Mouse (Mus musculus) layer of hippocampus, adult 18-20 months (tissue): ENCODE data around the gene Lrch1. TPM values are rescaled to one million over a fixed set of nuclear protein-coding genes. Genes with fewer than 3 reads are reported as not detected.

ENCODE experiments used
- DNase-seq, 2 experiments: peaks; one replicate each; pipeline ENCODE4 v3.0.0; 2022; ENCODE audit warnings: low spot score in 2 of 2
- long read RNA-seq: library from polyadenylated mRNA; stranded (forward); transcript quantifications from one replicate; pipeline ENCODE4 v2.0.0, GENCODE M21; 2021
- total RNA-seq, 2 experiments: library from RNA; stranded (reverse); gene quantifications; 2 replicates each; pipeline ENCODE4 v1.2.3; 2021

The Lrch1 gene
- 10 to 100 TPM; 20.4 to 23.1 TPM for total RNA-seq
- long read RNA-seq, partial matches to known transcripts = 4 of 23 reads
- long read RNA-seq, other reads (novel, unspliced or antisense) = 17 of 23 reads

DNA sequence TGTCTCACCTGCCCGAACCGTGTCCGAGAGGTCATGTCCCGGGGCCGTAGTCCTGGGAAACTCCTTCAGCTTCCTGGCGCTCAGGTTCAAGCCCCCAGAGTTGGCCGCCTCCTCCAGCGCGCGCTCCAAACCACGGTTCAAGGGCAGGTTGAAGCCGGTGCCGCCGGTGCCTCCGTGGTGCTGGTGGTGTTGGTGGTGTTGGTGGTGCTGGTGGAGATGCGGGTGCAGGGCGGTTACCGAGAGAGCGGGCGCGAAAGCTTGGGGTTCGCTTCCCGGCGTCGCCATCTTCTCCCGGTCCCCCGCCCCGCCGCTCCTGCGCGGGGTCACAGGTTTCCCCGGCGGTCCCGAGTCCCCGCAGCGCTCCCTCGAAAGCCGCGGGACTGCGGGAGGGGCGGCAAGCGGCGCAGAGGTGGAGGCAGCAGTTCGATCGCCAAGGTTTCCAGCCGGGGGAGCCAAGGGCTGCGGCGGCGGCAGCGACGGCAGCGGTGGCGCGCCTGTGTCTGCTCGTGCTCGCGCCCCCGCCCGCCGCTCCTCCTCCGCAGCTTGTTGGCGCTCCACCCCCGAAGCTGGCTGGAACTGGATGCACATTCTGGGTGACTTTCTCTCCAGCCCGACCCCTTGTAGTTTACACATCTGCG is at the start of gene Lrch1:
Gene Lrch1 (minus strand): TSS at position 501 of the 638 bp plus-strand sequence.
- DNase-seq = peak; percentile 76 to 85

DNA sequence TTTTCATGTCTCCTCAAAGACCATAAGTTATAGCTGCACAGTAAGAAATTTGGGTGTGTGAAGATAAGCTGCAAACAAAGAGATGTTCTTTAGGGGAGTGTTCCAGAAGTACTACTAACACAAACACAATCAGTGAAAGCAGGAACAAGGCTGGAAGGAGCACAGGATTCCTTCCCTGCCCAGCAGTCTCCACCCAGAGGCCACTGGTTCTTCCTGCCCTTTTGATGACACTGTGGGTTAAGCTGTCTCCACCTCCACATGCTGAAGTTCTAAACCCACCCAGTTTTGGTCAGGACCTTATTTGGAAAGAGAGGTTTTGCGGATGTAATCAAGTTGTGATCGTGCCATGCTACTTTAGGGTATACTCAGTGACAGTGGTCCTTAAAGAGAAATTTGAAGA is 49.4 kb upstream of the Lrch1 start:
- no peak for DNase-seq

DNA sequence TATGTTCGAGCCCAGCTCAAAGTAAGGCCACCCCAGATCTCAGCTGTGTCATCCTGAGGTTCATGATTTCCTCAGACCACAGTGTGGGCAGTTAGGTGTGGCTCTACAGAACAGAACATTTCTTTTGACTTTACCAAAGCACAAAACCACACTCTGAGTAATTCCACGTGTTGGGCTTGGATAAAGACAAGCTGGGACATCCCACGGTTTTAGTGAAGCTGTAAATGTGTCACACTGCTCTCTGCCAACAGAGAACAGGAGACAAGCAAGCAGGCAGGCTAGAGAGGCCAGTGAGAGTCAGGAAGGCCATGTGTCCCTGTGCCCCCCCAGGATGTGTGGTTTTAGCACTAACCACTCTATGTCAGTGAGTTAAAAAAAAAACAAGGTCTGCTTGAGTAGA is 48.9 kb upstream of the Lrch1 start:
- no peak for DNase-seq

DNA sequence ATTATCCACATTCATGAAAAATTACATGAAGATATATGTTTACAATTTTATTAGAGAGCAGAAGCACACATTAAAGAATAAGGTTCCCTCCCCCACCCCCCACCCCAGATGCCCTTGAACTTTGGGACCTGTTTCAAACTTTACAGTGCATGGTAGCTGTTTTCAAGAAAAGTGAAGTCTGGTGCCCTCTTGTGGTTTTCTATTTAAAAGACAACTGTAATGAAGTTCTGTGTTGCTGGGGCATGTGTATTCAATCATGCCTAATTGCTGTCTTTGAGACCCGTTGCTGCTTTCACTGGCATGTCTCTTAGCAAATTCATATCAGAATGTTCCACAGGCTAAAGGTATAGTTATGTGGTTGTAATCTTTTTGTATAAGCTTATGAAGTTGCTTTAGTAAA is 42.8 kb upstream of the Lrch1 start:
- DNase-seq = peak in 1 of 2 experiments; percentile 66

DNA sequence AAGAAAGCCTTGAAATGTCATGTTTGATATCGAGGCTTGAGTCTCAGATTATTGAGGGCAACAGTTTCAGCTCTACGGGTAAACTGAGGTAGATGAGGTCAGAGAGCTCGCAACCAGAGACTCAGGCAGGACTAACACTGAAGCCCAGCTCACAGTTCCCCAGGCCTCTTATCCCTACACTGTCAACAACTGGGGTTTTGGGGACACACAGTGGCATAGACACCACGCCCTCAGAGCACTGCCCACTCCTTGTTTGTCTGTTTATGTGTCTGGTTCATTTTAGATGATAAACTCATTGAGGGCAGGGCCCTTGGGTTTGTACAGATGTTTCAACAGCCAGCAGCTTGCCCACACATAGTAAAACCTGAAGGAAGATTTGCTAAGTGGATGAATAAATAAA is 42.2 kb upstream of the Lrch1 start:
- DNase-seq = no peak

DNA sequence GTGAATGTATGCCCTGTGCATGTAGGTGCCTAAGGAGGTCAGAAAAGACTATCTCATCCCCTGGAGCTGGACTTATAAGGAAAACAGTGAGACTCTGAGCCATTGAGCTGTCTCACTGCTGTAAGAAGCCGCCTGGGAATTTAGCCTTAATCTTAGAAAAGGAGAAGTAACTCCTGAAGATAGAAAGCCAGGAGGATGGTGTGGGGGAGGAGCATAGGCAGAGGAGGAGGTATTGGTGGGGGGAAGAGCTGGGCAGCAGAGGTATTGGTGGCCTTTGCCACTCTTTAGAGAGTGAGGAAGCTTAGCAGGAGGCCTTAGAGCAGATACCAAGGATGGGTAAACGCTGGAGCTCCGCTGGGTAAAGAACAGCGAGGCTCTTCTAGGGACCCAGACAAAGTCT is 41.6 kb upstream of the Lrch1 start:
- DNase-seq = no peak

DNA sequence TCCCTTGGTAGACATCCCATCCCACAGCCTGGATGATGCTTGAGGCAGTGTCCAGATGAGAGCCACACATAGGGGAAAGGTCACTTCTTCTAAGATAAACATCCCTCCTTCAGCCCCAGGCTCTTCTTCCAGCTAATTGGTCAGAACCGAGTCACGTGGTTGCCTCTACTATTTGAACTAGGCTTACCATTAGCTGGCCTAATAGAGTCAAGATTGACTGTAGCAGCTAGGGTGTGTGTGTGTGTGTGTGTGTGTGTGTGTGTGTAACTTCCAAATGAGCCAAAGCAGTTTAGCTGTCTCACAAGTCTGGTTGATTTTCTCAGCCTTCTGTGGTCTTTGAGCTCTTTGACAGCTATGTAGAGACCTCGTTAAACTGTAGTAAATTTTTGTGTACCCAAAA is 38.9 kb upstream of the Lrch1 start:
- DNase-seq = no peak

DNA sequence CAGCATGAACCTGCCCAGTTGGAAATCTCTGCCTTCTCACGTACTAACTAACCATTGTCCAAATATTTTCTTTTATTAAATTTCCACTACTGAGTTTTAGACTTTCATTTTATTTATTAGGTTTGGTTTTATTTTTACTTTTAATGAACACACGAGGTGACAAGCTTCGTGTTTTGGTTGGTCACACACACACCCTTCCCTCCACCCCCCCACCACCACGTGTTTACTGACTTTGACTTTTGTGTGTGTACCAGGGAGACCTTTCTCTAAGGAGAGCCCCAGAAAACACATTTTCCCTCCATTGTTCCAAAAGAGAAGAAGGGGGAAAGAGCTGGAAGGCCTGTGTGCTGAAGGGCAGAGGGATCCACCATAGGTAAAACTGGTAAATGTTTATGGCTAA is 38.0 kb upstream of the Lrch1 start:
- DNase-seq = no peak

DNA sequence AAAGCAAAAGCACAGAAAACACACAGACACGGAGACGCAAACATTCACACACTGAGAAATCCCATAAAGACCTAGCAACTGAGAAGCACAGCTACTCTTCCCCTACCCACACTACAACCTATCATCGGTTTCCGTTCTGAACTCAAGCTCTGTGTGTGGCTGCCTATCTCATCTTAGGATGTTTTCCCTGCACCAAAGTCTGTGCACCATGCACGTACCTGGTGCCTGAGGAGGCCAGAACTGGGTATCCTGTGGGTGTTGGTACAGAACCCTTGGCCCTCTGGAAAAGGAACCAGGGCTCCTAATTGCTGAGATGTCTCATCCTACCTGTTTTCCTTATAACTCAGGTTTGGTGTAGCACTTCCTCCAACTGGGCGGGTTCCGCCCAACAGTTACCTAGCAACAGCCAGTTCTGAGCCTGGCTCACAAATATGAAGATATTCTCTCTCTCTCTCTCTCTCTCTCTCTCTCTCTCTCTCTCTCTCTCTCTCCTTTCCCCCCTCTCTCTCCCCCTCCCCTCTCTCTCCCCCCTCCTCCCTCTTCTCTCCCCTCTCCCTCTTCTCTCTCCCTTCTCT is 37.2 kb upstream of the Lrch1 start:
- DNase-seq = no peak

DNA sequence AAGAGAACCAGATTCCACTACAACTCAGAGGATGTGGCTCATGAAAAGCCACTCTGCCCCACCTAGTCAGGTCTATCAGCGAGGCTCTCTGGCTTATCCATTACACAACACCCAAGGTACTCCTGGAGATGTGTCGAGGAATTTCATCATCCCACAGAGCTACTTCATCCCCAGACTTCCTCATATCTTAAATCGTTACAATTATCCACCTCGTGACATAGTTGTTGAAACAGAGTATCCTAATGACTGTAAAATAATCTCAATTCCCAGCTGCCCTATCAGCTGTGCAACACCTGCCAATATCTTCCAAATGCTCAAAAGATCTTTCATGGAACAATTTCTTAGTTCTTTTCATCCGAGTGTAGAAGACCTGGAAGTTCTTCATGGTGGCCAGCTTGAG is 35.4 kb upstream of the Lrch1 start:
- DNase-seq = no peak

DNA sequence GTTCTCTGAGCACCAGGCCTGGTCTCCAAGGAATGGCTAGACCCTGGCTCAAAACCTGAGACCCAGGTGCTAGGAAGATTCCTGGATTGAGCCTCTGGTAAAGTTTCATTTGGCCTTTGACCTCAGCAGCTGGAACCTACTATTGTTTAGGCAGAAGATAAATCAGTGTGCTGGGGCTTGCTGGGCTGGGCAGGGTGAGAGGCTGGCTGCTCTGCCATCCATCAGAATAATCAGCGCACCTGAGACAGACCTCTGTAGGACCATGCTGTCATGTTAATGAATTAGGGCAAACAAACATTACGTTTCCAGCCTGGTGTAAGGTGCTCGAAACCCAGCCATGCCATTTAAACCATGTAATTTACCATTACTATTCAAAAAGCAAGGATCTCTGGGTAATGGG is 33.3 kb upstream of the Lrch1 start:
- DNase-seq = no peak

DNA sequence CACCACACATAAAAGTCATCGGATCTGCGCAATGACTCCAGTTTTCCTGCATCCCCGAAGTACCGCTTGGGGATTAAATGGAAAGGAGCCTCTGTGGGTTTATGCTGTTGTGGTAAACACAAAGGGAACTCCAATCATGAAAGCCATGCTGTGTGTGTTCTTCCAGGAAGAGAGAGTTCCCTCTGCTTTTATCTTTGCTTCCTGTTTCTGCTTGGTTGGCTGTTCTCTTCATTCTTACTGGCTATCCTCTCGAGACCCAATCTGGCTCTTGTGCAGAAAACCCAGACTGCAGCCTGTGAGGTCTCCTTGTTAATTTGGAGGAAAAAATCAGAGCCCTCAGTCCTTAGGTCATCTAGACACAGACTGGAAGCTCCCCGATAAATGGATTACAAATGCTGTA is 29.3 kb upstream of the Lrch1 start:
- DNase-seq = no peak

DNA sequence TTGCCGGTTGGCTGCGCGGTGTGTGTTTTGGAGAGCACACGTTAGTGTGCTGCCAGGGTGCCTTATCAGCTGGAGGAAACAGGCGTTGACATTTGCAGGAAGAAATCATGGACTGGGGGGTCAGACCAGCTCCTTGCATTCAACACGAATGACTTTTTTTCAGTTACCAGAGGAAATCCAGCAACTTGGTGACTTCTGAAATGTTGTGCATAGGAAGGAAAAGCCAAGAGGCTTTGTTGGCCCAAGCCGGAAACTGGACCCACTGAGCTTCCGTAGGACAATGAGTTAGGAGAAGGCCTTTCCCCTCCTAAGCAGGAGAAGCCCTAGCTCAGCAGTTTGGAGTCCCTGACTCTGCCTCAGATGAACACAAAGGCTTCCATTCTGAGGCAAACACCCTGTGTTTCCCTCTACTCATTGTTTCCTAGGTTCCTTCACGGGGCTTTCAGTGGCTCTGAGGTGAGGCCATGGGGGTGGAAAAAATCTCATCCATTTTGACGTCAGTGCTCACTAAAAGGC is 26.5 kb upstream of the Lrch1 start:
- DNase-seq = no peak

DNA sequence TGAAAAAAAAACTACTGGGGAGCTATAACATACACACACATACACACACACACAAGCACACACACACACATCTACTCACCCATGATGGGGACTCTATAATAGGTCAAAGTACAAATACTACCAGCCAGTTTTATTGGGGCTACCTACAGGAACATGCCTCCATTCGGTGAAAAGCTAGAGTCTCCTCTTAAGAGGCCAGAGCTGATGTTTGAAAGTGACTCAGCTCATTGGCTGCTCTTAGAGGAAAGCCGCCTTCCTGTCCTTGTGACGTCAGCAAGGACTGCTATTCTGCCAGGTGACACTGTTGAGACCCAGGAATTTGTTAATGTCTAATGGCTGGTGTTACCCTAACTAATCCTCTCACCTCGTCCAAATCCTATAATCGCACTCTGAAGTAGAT is 25.0 kb upstream of the Lrch1 start:
- DNase-seq = no peak

DNA sequence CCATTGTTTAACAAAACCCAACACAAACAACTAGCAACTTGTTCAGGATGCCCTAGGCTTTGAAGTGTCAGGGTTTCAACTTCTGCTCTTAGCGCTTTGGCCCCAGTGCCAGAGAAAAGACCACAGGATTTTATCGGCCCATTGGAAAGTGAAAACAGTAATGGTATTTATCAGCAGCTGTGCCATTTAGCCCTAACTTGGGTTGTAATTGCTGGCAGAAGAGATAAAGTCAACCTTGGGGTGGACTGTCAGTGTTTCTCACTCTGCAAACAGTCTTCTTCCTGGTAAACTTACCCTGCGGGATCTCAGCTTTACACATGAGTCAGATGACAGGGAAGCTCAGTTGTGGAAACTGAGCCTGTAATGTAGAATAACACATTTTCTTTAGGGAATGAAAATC is 24.5 kb upstream of the Lrch1 start:
- DNase-seq = no peak

DNA sequence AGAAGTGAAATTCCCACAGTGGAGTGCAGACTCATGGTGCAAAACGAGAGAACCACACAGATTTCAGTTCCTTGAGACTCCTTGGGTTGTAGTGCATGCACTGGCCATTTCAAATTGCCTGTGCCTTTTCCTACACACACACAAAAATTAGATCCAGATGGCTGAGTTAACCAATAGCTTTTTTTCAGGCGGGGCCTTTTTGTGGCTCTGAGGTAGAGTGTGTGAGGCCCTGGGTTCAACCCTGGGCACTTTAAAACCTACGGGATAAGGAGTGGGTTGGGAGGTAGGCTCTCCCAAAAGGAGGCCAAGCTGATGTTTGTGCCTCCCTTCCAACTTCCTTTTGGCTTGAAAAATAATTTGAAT is 15.7 kb upstream of the Lrch1 start:
- no peak for DNase-seq

DNA sequence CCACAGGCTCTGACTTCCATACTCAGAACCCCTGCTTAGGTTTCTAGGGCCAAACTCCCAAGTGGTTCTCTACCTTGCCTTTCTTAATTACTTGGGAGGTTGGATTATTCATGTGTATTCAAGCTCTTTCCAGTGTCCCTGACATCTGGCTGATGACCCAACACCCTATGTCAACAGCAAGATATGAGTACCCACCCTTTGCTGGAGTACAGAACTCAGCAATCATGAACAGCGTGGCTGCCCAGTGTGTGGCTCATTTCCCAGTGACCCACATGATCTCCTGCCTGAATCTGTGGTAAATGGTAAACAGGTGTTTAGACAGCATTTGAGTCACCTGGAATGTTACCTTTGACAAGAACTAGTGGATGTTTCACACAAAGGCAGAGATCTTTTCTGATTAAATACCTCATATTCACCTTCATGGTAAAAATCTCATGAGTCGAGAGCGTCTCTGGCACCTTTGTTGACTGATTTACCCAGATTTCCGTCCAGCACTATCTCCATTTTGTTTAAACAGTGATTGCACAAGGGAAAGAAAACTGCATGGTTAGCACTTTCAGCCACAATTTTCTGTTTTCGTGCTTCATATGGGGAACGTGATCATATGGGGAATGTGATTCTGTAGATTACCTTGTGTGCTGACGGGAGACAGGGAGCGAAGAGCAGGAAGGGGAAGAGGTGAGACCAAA is 15.2 kb upstream of the Lrch1 start:
- no peak for DNase-seq

DNA sequence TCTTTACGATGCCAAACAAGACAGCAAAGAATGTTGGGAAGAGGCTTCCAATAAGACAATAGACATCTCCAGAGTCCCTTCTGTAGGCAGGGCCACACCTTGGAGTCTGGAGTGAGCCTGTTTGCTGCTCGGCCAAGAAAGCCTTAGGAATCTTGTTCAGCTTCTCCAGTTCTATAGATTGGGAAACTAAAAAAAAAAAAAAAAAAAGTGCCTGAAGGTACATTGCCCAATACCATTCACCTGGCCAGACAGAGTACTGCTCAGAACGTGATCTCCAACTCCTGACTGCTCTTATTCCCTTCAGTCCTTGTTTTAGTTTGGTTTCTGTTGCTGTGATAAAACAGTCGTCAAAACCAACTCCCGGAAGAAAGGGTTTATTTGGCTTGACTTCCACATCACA is 12.9 kb upstream of the Lrch1 start:
- no peak for DNase-seq

DNA sequence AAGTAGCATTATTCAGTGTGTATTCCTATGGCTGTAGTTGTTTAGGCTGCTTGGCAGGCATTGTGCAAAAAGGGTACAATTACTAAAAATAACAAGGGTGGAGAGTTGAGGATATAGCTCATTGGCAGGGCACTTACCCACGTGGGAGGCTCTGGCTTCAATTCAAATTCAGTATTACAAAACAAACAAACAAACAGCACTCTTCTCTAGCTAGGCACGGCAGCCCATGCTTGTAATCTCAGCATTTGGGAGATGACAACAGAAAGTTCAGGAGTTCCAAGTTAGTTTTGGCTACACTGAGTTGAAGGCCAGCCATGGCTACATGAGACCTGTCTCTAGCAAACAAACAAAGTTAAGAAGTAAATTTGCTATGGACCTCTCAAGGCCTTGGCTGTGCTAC is 9.0 kb upstream of the Lrch1 start:
- DNase-seq = no peak

DNA sequence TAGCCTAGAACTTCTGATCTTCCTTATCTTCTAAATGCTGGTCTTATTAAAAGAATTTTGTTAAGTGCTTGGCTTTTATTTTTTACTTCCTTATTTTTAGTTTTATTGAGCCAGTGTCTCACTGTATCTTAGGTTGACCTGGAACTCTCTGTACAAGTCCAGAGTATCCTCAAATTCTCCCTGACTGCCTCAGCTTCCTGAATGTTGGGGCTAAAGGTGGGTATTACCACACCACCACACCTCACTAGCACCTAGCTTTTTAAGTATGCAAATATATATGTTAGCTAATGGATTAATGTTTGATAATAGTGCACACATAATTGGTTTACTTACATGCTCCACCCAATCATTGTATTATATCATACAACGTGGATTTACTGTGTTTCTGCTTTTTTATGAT is 8.6 kb upstream of the Lrch1 start:
- no peak for DNase-seq

DNA sequence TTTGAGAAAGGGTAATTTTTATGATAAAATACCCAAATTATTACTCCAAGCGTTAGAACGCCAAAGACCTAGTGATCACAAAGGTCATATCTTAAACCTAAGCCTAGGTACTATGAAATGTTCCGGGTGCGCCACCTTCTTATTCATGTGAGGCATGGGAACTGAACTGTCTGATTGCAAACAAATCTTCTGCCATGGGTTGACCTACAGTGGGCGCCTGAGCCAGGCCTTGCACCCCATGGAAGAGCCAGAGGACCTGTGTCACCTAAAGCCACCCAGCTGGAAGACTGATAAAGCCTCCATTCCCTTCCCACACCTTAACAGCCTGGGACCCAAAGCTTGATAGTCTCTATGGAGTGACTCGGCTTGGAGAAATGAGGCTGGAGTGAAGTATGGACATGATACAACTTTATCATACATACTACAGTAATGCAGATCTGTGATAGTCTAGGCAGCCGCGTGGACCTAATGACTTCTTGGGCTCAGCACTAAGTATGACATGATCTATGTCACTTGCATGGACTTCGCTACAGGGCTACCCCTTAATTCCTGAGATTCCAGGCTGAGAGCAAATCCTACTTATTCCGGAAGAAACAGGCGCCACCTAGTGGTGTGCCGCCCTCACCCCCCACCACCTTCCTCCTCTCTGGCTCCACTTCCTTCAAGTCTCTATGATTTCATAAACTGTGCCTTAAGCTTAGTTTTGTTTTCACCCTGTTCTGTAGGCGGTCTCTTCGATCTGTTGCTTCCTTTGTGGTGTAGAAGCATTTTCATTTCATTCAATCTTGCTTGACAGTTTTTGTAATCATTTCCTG is 957 bp upstream of the Lrch1 start:
- DNase-seq = peak; percentile 32 to 75

DNA sequence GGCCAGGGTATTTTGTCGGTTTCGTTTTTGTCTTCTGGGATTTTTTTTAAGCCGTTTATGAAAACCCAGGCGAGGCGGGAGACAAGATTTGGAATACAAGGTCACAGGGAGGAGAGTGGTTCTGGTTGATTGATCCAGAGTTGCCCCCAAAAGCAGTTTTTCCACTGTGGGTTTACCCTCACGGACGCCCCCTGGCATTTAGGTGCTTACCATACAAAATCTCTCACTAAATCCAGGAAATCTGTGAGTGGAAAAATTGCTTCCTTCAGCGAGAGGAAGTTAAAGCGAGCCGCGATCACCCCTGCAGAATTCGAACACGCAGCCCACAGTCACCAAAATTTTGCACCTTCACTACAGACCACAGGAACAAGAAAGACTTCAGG is 329 bp upstream of the Lrch1 start:
- DNase-seq = no peak
